Mouse (Mus musculus): ENCODE results near the gene Fam118b.
A peak's percentile ranks its signal among the peaks of the same experiment; 100 is the strongest.

DNA sequence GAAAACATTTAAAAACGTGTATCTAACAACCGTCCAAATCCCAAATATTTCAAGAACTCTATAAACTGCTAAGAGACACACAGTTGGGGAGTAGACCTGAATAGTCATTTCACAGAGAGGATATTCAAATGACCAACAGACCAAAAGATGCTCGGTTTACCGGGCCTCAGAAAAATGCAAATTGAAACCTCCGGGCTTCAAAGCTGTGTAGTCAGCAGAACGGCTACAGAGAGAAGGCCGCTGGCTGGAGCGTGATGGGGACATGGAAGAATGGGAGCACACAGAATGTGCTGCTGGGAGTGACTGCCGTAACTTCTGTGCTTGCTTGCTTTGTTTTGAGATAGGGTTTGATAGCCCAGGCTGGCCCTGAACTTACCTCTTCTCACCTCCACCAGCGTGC, 69.3 kb downstream of the Fam118b start:
- TF ChIP-seq ZMIZ1 (IDR thresholded peaks at IDR 0.05; ENCODE audit: low read depth, low read length): no peak; the same call in 1 of the 2 replicates
- no peak for TF ChIP-seq USF2 (conservative IDR thresholded peaks at IDR 0.05; ENCODE audit: low read depth, low read length)
- no peak for TF ChIP-seq USF1 (IDR thresholded peaks at IDR 0.05; ENCODE audit: low read depth, low read length)
- TF ChIP-seq CTCF (conservative IDR thresholded peaks at IDR 0.05 in 1 of 2, IDR thresholded peaks at IDR 0.05 in 1 of 2; ENCODE audit: low read depth in 2 of 2, low read length in 2 of 2): no peak
- peak; percentile 64 for TF ChIP-seq POLR2A (IDR thresholded peaks at IDR 0.05; ENCODE audit: low read depth, low read length)
- no peak for TF ChIP-seq UBTF (IDR thresholded peaks at IDR 0.05; ENCODE audit: low read depth, low read length)
- peak; percentile 85 for TF ChIP-seq EP300 (IDR thresholded peaks at IDR 0.05; ENCODE audit: low read length)
- peak; percentile 57; the same call in 1 of the 2 replicates for TF ChIP-seq POLR2AphosphoS2 (IDR thresholded peaks at IDR 0.05; ENCODE audit: low read depth, low read length)
- no peak for TF ChIP-seq NRF1 (IDR thresholded peaks at IDR 0.05; ENCODE audit: low read depth, low read length)
- TF ChIP-seq MYC (IDR thresholded peaks at IDR 0.05; ENCODE audit: low read depth, low read length): no peak; the same call in 1 of the 2 replicates
- TF ChIP-seq ZKSCAN1 (IDR thresholded peaks at IDR 0.05; ENCODE audit: borderline replicate concordance, low read depth, low read length): no peak

Data from CH12.LX (cell line).